Comparison of ENCODE assay signal across 8 mouse cellular contexts in the genomic region with DNA sequence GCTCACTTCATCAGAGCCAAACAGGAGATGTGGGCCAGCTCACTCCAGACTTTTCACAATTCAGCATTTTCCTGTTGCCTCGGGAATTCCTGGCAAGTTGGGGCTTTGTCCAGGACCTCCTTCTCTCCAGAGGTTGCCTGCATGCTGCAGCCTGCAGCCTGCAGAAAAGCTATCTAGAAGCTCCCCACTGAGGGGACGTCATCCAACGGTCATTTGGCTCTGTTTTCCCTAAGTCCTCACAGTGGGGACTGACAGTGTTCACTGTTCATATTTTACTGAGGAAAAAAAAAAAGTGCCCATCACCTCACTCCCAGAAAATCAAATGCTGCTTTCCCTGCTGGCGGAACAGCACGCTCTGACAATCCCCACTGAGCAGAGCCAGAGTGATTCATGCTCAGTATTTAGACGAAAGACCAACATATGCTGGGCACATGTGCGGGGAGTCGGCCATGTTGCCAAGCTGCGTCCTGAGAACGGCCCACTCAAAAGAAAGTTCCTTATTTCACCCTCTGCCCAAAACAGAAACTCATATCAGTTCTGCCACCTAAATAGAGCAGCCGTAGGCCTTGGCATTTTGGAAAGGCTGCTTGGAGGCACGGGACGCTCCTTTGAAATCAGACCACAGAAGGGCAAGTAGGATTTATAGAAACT.
DNase-seq lines count a peak whose midpoint lies in the region; ATAC-seq lines count a peak whose summit lies in the region.

No protein-coding gene starts in this region.

- H3K4me3 ChIP-seq in hindbrain, embryonic 12.5 days: no peak overlapping the region
- H3K4me3 ChIP-seq in hindbrain, embryonic 14.5 days (replicated peaks; ENCODE audit: low read length): no peak overlapping the region

- WGBS in hindbrain, embryonic 12.5 days: 51% methylated on average over 13 of the region's 13 CpGs
- 40% methylated on average over 13 of the region's 13 CpGs for WGBS in hindbrain, embryonic 14.5 days

- DNase-seq in hindbrain, embryonic 14.5 days (ENCODE audit: low spot score): no peak
- peak; percentile 36 for DNase-seq in cerebellum, adult 9-11 months
- peak; percentile 88 to 92 for DNase-seq in frontal cortex, adult 2 months (ENCODE audit: extremely low spot score in 1 of 2, low spot score in 1 of 2)
- peak; percentile 58 for DNase-seq in layer of hippocampus, postnatal 25 days (ENCODE audit: extremely low spot score in 1 of 2, low spot score in 1 of 2)
- DNase-seq in right cerebral cortex, adult 18-20 months: peak; percentile 89
- DNase-seq in retina, postnatal 1 day: no peak
- DNase-seq in kidney, adult 11 months: no peak

- no peak for ATAC-seq in hindbrain, embryonic 12.5 days (ENCODE audit: low FRiP score)
- ATAC-seq in hindbrain, embryonic 14.5 days (ENCODE audit: low FRiP score): no peak

- no peak overlapping the region for H3K4me2 ChIP-seq in hindbrain, embryonic 12.5 days (replicated peaks)
- H3K4me2 ChIP-seq in hindbrain, embryonic 14.5 days (replicated peaks): no peak overlapping the region

- H3K9me3 ChIP-seq in hindbrain, embryonic 12.5 days (replicated peaks): no peaks in the 10 kb centered on the region
- H3K9me3 ChIP-seq in hindbrain, embryonic 14.5 days (ENCODE audit: control insufficient read depth, low read length): no peaks in the 10 kb centered on the region

- H3K36me3 ChIP-seq in hindbrain, embryonic 12.5 days: no peaks in the 10 kb centered on the region
- no peaks in the 10 kb centered on the region for H3K36me3 ChIP-seq in hindbrain, embryonic 14.5 days (replicated peaks; ENCODE audit: control insufficient read depth, insufficient read depth)

- peak overlapping the region; percentile 44 for H3K27ac ChIP-seq in hindbrain, embryonic 12.5 days
- no peak overlapping the region for H3K27ac ChIP-seq in hindbrain, embryonic 14.5 days

- H3K4me1 ChIP-seq in hindbrain, embryonic 12.5 days: peaks cover 34% of the 10 kb centered on the region
- peaks cover 27% of the 10 kb centered on the region for H3K4me1 ChIP-seq in hindbrain, embryonic 14.5 days (replicated peaks; ENCODE audit: control insufficient read depth, insufficient read depth, low read length)

- no peak overlapping the region for H3K9ac ChIP-seq in hindbrain, embryonic 12.5 days
- H3K9ac ChIP-seq in hindbrain, embryonic 14.5 days: no peak overlapping the region

- no peaks in the 10 kb centered on the region for H3K27me3 ChIP-seq in hindbrain, embryonic 12.5 days
- H3K27me3 ChIP-seq in hindbrain, embryonic 14.5 days (ENCODE audit: control insufficient read depth, insufficient read depth, low read length): no peaks in the 10 kb centered on the region

Comparison
In these comparisons a context has a peak if more than half of its experiments do, and no peak if none do; other contexts are left out.
1. DNase-seq: peak in cerebellum, adult 9-11 months (single experiment), frontal cortex, adult 2 months (2 of 2), layer of hippocampus, postnatal 25 days (2 of 2) and right cerebral cortex, adult 18-20 months (single experiment); none in hindbrain, embryonic 14.5 days (single experiment), retina, postnatal 1 day (single experiment) and kidney, adult 11 months (single experiment).